Mouse (Mus musculus): ENCODE measurements around the gene Bend3.

GRCm38 (mm10) chr10:43478751-43479435, at the start of gene Bend3:
- TF ChIP-seq POLR2A (IDR thresholded peaks at IDR 0.05; ENCODE audit: extremely low read depth, insufficient read depth, low read length) (no peak), CTCF (IDR thresholded peaks at IDR 0.05; ENCODE audit: extremely low read depth, insufficient read depth, low read length) (no peak)

Data from cortical plate, adult 2 months (tissue).